29 mouse cellular contexts compared by ENCODE assay signal in genomic region chr17:36781533-36781932, GRCm38 (mm10). TPM values are rescaled to one million over a fixed set of nuclear protein-coding genes. Genes with fewer than 3 reads are reported as not detected.
DNase-seq lines count a peak whose midpoint lies in the region; ATAC-seq and TF ChIP-seq lines count a peak whose summit lies in the region.
"Had no signal": no experiment of that assay in that cellular context is flagged by ENCODE, and none has a peak within 500 bp of the region (broad histone marks: within the 10 kb centered on the region; RNA-seq: fewer than 3 reads in every experiment).

No protein-coding gene starts in this region.

- ATAC-seq in heart, postnatal 0 days (ENCODE audit: insufficient read depth, low read depth) = no peak
- no peak for ATAC-seq in erythroblast, adult 5-6 weeks (replicated peaks; ENCODE audit: low FRiP score, poor library complexity, severe bottlenecking)
- ATAC-seq: activated CD4-positive, CD25-positive, alpha-beta regulatory T cell, adult 4 months; CD4-positive, CD25-positive, alpha-beta regulatory T cell, adult 4 months; forebrain, embryonic 14.5 days; forebrain, embryonic 16.5 days; Patski had no signal

- DNase-seq in heart, postnatal 0 days (ENCODE audit: low spot score) = peak; percentile 7
- DNase-seq in heart, adult 9 months (ENCODE audit: low spot score in 2 of 2) = no peak
- peak; percentile 46 for DNase-seq in testis, postnatal 10 days (ENCODE audit: low spot score)
- no peak for DNase-seq in urinary bladder, postnatal 36 days (ENCODE audit: low spot score in 2 of 2)
- DNase-seq: adrenal gland, adult 8-10 months; adrenal gland, postnatal 14 days; adrenal gland, postnatal 36 days; B cell, adult 2 months; cerebellum, adult 11-12 months; cerebellum, adult 2 months; cerebellum, adult 9-10 months; cerebellum, postnatal 10 days; cerebellum, postnatal 25 days had no signal

- no peaks in the 10 kb centered on the region for H3K9me3 ChIP-seq in heart, postnatal 0 days (replicated peaks; ENCODE audit: control insufficient read depth, low read length)
- H3K9me3 ChIP-seq: embryonic facial prominence, embryonic 10.5 days; embryonic facial prominence, embryonic 12.5 days; forebrain, embryonic 10.5 days; forebrain, embryonic 12.5 days; G1E had no signal

- no peak for TF ChIP-seq CTCF in heart, postnatal 0 days (IDR thresholded peaks at IDR 0.05; ENCODE audit: low read depth)

- no peaks in the 10 kb centered on the region for H3K27me3 ChIP-seq in heart, postnatal 0 days (ENCODE audit: control insufficient read depth, insufficient read depth, low read length)
- H3K27me3 ChIP-seq: embryonic facial prominence, embryonic 12.5 days; forebrain, embryonic 12.5 days had no signal

- no peak overlapping the region for H3K27ac ChIP-seq in heart, postnatal 0 days (ENCODE audit: low read depth)
- H3K27ac ChIP-seq: embryonic facial prominence, embryonic 10.5 days; embryonic facial prominence, embryonic 12.5 days; forebrain, embryonic 10.5 days; forebrain, embryonic 12.5 days had no signal

- no peaks in the 10 kb centered on the region for H3K4me1 ChIP-seq in heart, postnatal 0 days (ENCODE audit: control insufficient read depth, insufficient read depth)
- H3K4me1 ChIP-seq: embryonic facial prominence, embryonic 10.5 days; embryonic facial prominence, embryonic 12.5 days; forebrain, embryonic 10.5 days; forebrain, embryonic 12.5 days had no signal

- H3K9ac ChIP-seq in heart, postnatal 0 days (replicated peaks; ENCODE audit: low read depth, low read length) = no peak overlapping the region
- H3K9ac ChIP-seq: embryonic facial prominence, embryonic 12.5 days; forebrain, embryonic 12.5 days had no signal

- no peak for TF ChIP-seq EP300 in heart, postnatal 0 days (IDR thresholded peaks at IDR 0.05; ENCODE audit: low read depth)

- no peak overlapping the region for H3K4me3 ChIP-seq in heart, postnatal 0 days (ENCODE audit: low read depth, low read length)
- H3K4me3 ChIP-seq: embryonic facial prominence, embryonic 10.5 days; embryonic facial prominence, embryonic 12.5 days; erythroblast, embryonic 14.5 days; forebrain, embryonic 10.5 days; forebrain, embryonic 12.5 days had no signal

- H3K4me2 ChIP-seq in heart, postnatal 0 days (ENCODE audit: low read depth, low read length) = no peak overlapping the region
- H3K4me2 ChIP-seq: embryonic facial prominence, embryonic 12.5 days; forebrain, embryonic 12.5 days had no signal

- 38% methylated on average over 3 of the region's 3 CpGs for WGBS in heart, postnatal 0 days

- no peaks in the 10 kb centered on the region for H3K36me3 ChIP-seq in heart, postnatal 0 days (replicated peaks; ENCODE audit: control insufficient read depth, insufficient read depth, low read length)
- H3K36me3 ChIP-seq: embryonic facial prominence, embryonic 10.5 days; embryonic facial prominence, embryonic 12.5 days; forebrain, embryonic 10.5 days; forebrain, embryonic 12.5 days; G1E had no signal

RNA-seq across cellular contexts. Expression of gene H2-M10.5, which starts 8.8 kb away (rescaled TPM):
- not detected in 2 replicates for total RNA-seq in heart, postnatal 0 days (2014; rRNA removed; ENCODE audit: low replicate concordance)
- polyA plus RNA-seq in heart, postnatal 0 days (2015; fragmentation: Nextera tagmentation; extraction: Ambion mirVana) = not detected in 2 replicates
- not detected in 2 replicates for total RNA-seq in erythroblast, adult 5-6 weeks (2015; ENCODE audit: low replicate concordance)
- total RNA-seq in erythroblast, adult 5-6 weeks (2017; ENCODE audit: low replicate concordance) = not detected in 2 replicates
- total RNA-seq: adrenal gland, adult 18-20 months; adrenal gland, adult 8-10 months; adrenal gland, postnatal 14 days; adrenal gland, postnatal 36 days; CH12.LX; G1E had no signal
- polyA plus RNA-seq: activated CD4-positive, CD25-positive, alpha-beta regulatory T cell, adult 4 months; CD4-positive, CD25-positive, alpha-beta regulatory T cell, adult 4 months; cerebellum, adult 2 months; cortical plate, adult 2 months; embryonic facial prominence, embryonic 10.5 days; embryonic facial prominence, embryonic 12.5 days; embryonic facial prominence, embryonic 14.5 days; erythroblast, embryonic 14.5 days; forebrain, embryonic 10.5 days; forebrain, embryonic 12.5 days; forebrain, embryonic 14.5 days; forebrain, embryonic 16.5 days; G1E; Patski had no signal

RNA-seq across cellular contexts. Expression of gene H2-M10.6, which starts 30.4 kb away (rescaled TPM):
- not detected in 2 replicates for total RNA-seq in heart, postnatal 0 days (2014; rRNA removed; ENCODE audit: low replicate concordance)
- polyA plus RNA-seq in heart, postnatal 0 days (2015; fragmentation: Nextera tagmentation; extraction: Ambion mirVana) = not detected in 2 replicates
- not detected in 2 replicates for total RNA-seq in erythroblast, adult 5-6 weeks (2015; ENCODE audit: low replicate concordance)
- not detected in 2 replicates for total RNA-seq in erythroblast, adult 5-6 weeks (2017; ENCODE audit: low replicate concordance)
- total RNA-seq: adrenal gland, adult 18-20 months; adrenal gland, adult 8-10 months; adrenal gland, postnatal 14 days; adrenal gland, postnatal 36 days; CH12.LX; G1E had no signal
- polyA plus RNA-seq: activated CD4-positive, CD25-positive, alpha-beta regulatory T cell, adult 4 months; CD4-positive, CD25-positive, alpha-beta regulatory T cell, adult 4 months; cerebellum, adult 2 months; cortical plate, adult 2 months; embryonic facial prominence, embryonic 10.5 days; embryonic facial prominence, embryonic 12.5 days; embryonic facial prominence, embryonic 14.5 days; erythroblast, embryonic 14.5 days; forebrain, embryonic 10.5 days; forebrain, embryonic 12.5 days; forebrain, embryonic 14.5 days; forebrain, embryonic 16.5 days; G1E; Patski had no signal

RNA-seq across cellular contexts. Expression of gene Trim26, which starts 55.4 kb away (rescaled TPM):
- total RNA-seq in heart, postnatal 0 days (2014; rRNA removed; ENCODE audit: low replicate concordance) = 11.4 and 13.8 TPM in 2 replicates
- 14.0 and 14.9 TPM in 2 replicates for polyA plus RNA-seq in heart, postnatal 0 days (2015; fragmentation: Nextera tagmentation; extraction: Ambion mirVana)
- total RNA-seq in erythroblast, adult 5-6 weeks (2015; ENCODE audit: low replicate concordance) = 88.8 and 93.2 TPM in 2 replicates
- total RNA-seq in erythroblast, adult 5-6 weeks (2017; ENCODE audit: low replicate concordance) = 63.6 and 65.4 TPM in 2 replicates

Comparison
In these comparisons a context has a peak if more than half of its experiments do, and no peak if none do; other contexts are left out.
1. DNase-seq: peak in heart, postnatal 0 days (single experiment) and testis, postnatal 10 days (single experiment); none in heart, adult 9 months (0 of 2) and urinary bladder, postnatal 36 days (0 of 2).